In the genomic region with DNA sequence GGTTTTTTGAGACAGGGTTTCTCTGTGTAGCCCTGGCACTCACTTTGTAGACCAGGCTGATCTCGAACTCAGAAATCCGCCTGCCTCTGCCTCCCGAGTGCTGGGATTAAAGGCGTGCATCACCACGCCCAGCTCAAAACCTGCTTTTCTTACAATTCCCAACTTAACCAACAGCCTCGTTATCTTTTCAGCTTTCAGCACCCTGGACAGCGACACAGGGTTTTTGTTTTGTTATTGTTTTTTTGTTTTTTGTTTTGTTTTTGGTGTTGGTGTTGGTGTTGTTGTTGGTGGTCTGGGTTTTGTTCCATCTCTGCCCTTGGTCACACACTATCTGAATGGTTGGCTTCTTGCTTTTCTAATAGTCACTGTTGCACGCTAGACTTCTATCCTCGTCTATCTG, we compare ENCODE assay signal across 23 mouse cellular contexts. TPM values are rescaled to one million over a fixed set of nuclear protein-coding genes. Genes with fewer than 3 reads are reported as not detected.
DNase-seq lines count a peak whose midpoint lies in the region; ATAC-seq and TF ChIP-seq lines count a peak whose summit lies in the region.
"Had no signal": no experiment of that assay in that cellular context is flagged by ENCODE, and none has a peak within 500 bp of the region (broad histone marks: within the 10 kb centered on the region; RNA-seq: fewer than 3 reads in every experiment).

No protein-coding gene starts in this region.

- H3K4me1 ChIP-seq in lung, embryonic 14.5 days (ENCODE audit: insufficient read depth): no peaks in the 10 kb centered on the region

- H3K27ac ChIP-seq in lung, embryonic 14.5 days (ENCODE audit: low read depth): no peak overlapping the region
- H3K27ac ChIP-seq: heart, embryonic 10.5 days; limb, embryonic 12.5 days; liver, embryonic 14.5 days had no signal

- intact Hi-C loops in left cerebral cortex, postnatal 10 days (cut with DNase I): no loop called here

- H3K9me3 ChIP-seq in lung, embryonic 14.5 days (ENCODE audit: low read depth, low read length): no peaks in the 10 kb centered on the region
- H3K9me3 ChIP-seq: heart, embryonic 10.5 days; limb, embryonic 12.5 days had no signal

- no peak overlapping the region for H3K4me3 ChIP-seq in lung, embryonic 14.5 days (ENCODE audit: low read depth, low read length)
- no peak overlapping the region for H3K4me3 ChIP-seq in myocyte
- H3K4me3 ChIP-seq: heart, embryonic 10.5 days; limb, embryonic 12.5 days had no signal

- no peak for ATAC-seq in lung, embryonic 14.5 days (ENCODE audit: insufficient read depth)
- ATAC-seq: hindbrain, embryonic 16.5 days; Patski had no signal

- no peak for TF ChIP-seq POLR2A in myocyte (IDR thresholded peaks at IDR 0.05; ENCODE audit: insufficient read length, low read depth)

- H3ac ChIP-seq in myocyte (ENCODE audit: control insufficient read depth, insufficient read length): no peak overlapping the region

- H3K36me3 ChIP-seq in lung, embryonic 14.5 days (ENCODE audit: insufficient read depth): no peaks in the 10 kb centered on the region
- H3K36me3 ChIP-seq in myocyte (ENCODE audit: control insufficient read depth, insufficient read depth): no peaks in the 10 kb centered on the region
- H3K36me3 ChIP-seq: heart, embryonic 10.5 days; limb, embryonic 12.5 days had no signal

- 55% methylated on average over 9 of the region's 9 CpGs for WGBS in lung, embryonic 14.5 days

- no peak overlapping the region for H3K9ac ChIP-seq in lung, embryonic 14.5 days
- H3K9ac ChIP-seq: limb, embryonic 12.5 days; liver, embryonic 14.5 days had no signal

- DNase-seq in adrenal gland, postnatal 10 days: peak; percentile 21
- no peak for DNase-seq in adrenal gland, adult 8-10 months
- DNase-seq in lung, embryonic 14.5 days: peak; percentile 70
- no peak for DNase-seq in lung, postnatal 25 days (ENCODE audit: low spot score)
- DNase-seq in c-Kit-positive CD71-positive TER-119-negative erythroid progenitor cells, embryonic 14.5 days (ENCODE audit: low read depth): peak; percentile 40
- DNase-seq in frontal cortex, postnatal 25 days (ENCODE audit: low spot score in 2 of 2): no peak
- DNase-seq in left cerebral cortex, postnatal 10 days (ENCODE audit: extremely low spot score in 1 of 2, low spot score in 2 of 2): no peak
- DNase-seq: cerebellum, adult 18-20 months; gastrocnemius, postnatal 36 days; heart, postnatal 14 days; kidney, adult 9 months; lung, postnatal 10 days; right cerebral cortex, postnatal 4 days had no signal

- no peak overlapping the region for H3K4me2 ChIP-seq in lung, embryonic 14.5 days
- no peak overlapping the region for H3K4me2 ChIP-seq in myocyte (ENCODE audit: low read depth)
- H3K4me2 ChIP-seq: limb, embryonic 12.5 days had no signal

- H3K79me2 ChIP-seq in myocyte (ENCODE audit: control insufficient read depth, insufficient read depth): no peaks in the 10 kb centered on the region

- peaks cover 17% of the 10 kb centered on the region for H3K27me3 ChIP-seq in lung, embryonic 14.5 days (ENCODE audit: insufficient read depth, low read length)
- peaks cover 23% of the 10 kb centered on the region for H3K27me3 ChIP-seq in myocyte (ENCODE audit: control insufficient read depth, insufficient read depth, insufficient read length)

- TF ChIP-seq CTCF in lung, embryonic 14.5 days (IDR thresholded peaks at IDR 0.05; ENCODE audit: low read depth): no peak

TF ChIP-seq in myocyte, 11 proteins besides CTCF, POLR2A, EP300 and RAD21:
- TF ChIP-seq REST (IDR thresholded peaks at IDR 0.05; ENCODE audit: insufficient read depth, insufficient read length): peak; percentile 37
- TF ChIP-seq SRF (IDR thresholded peaks at IDR 0.05; ENCODE audit: control insufficient read depth, insufficient read length, low read depth): no peak

RNA-seq across cellular contexts. Expression of gene Fbxo41, which starts 4.6 kb away (rescaled TPM):
- total RNA-seq in adrenal gland, postnatal 10 days (2021): 1 to 10 TPM in 1 of 2 experiments, under 1 TPM in 1; 0.60 to 1.4 TPM
- 1 to 10 TPM in 3 of 4 experiments, under 1 TPM in 1; 0.70 to 1.8 (median 1.5) TPM for total RNA-seq in adrenal gland, adult 8-10 months (2022)
- 0.15 and 0.29 TPM in 2 replicates for polyA plus RNA-seq in lung, embryonic 14.5 days (2014; fragmentation: Nextera tagmentation; extraction: Ambion mirVana)
- polyA plus RNA-seq in myocyte (2012; fragmentation: generic; extraction: Trizol): not detected
- total RNA-seq in left cerebral cortex, postnatal 10 days (2021): 100 to 1,000 TPM; 113 to 114 TPM
- total RNA-seq: heart, postnatal 14 days had no signal
- polyA plus RNA-seq: liver, embryonic 14.5 days had no signal

RNA-seq across cellular contexts. Expression of gene Egr4, which starts 15.2 kb away (rescaled TPM):
- total RNA-seq in adrenal gland, postnatal 10 days (2021): under 1 TPM in 1 of 2 experiments, not detected in 1; 0.21 TPM
- total RNA-seq in adrenal gland, adult 8-10 months (2022): not detected
- polyA plus RNA-seq in lung, embryonic 14.5 days (2014; fragmentation: Nextera tagmentation; extraction: Ambion mirVana): not detected in 2 replicates
- polyA plus RNA-seq in myocyte (2012; fragmentation: generic; extraction: Trizol): not detected
- 10 to 100 TPM; 31.2 to 33.6 TPM for total RNA-seq in left cerebral cortex, postnatal 10 days (2021)
- total RNA-seq: adrenal gland, adult 18-20 months; gastrocnemius, postnatal 36 days; heart, postnatal 14 days had no signal
- polyA plus RNA-seq: forebrain, embryonic 11.5 days; heart, embryonic 10.5 days; hindbrain, embryonic 16.5 days; limb, embryonic 12.5 days; liver, embryonic 14.5 days; neural tube, embryonic 14.5 days; Patski; urinary bladder, adult 2 months had no signal

RNA-seq across cellular contexts. Expression of gene Pradc1, which starts 46.4 kb away (rescaled TPM):
- total RNA-seq in adrenal gland, postnatal 10 days (2021): 10 to 100 TPM; 13.2 to 14.4 TPM
- 10 to 100 TPM; 11.5 to 16.4 (median 13.9) TPM for total RNA-seq in adrenal gland, adult 8-10 months (2022)
- 26.5 and 27.3 TPM in 2 replicates for polyA plus RNA-seq in lung, embryonic 14.5 days (2014; fragmentation: Nextera tagmentation; extraction: Ambion mirVana)
- 17.6 TPM for polyA plus RNA-seq in myocyte (2012; fragmentation: generic; extraction: Trizol)
- total RNA-seq in left cerebral cortex, postnatal 10 days (2021): 10 to 100 TPM; 20.4 to 22.1 TPM

RNA-seq across cellular contexts. Expression of gene Cct7, which starts 46.8 kb away (rescaled TPM):
- total RNA-seq in adrenal gland, postnatal 10 days (2021): 100 to 1,000 TPM; 194 to 207 TPM
- 100 to 1,000 TPM; 236 to 295 (median 271) TPM for total RNA-seq in adrenal gland, adult 8-10 months (2022)
- polyA plus RNA-seq in lung, embryonic 14.5 days (2014; fragmentation: Nextera tagmentation; extraction: Ambion mirVana): 501 and 506 TPM in 2 replicates
- polyA plus RNA-seq in myocyte (2012; fragmentation: generic; extraction: Trizol): 334 TPM
- 100 to 1,000 TPM; 245 to 257 TPM for total RNA-seq in left cerebral cortex, postnatal 10 days (2021)

Comparison
In these comparisons a context has a peak if more than half of its experiments do, and no peak if none do; other contexts are left out.
1. DNase-seq: peak in adrenal gland, postnatal 10 days (single experiment), lung, embryonic 14.5 days (single experiment) and c-Kit-positive CD71-positive TER-119-negative erythroid progenitor cells, embryonic 14.5 days (single experiment); none in adrenal gland, adult 8-10 months (single experiment), lung, postnatal 25 days (single experiment), frontal cortex, postnatal 25 days (0 of 2) and left cerebral cortex, postnatal 10 days (0 of 2).
2. RNA of gene Fbxo41, which starts 4.6 kb away (total RNA-seq): 113 to 114 TPM in left cerebral cortex, postnatal 10 days; 0.70 to 1.8 TPM in adrenal gland, adult 8-10 months and 0.60 to 1.4 TPM in adrenal gland, postnatal 10 days; every median in the first group is over 10 times any median in the second.
3. RNA of gene Egr4, which starts 15.2 kb away (total RNA-seq): 31.2 to 33.6 TPM in left cerebral cortex, postnatal 10 days; 0.21 TPM in adrenal gland, postnatal 10 days and not detected in adrenal gland, adult 8-10 months; every median in the first group is over 10 times any median in the second.